Mouse (Mus musculus): ENCODE measurements around the gene Slc12a4. TPM values are rescaled to one million over a fixed set of nuclear protein-coding genes. Genes with fewer than 3 reads are reported as not detected.

Slc12a4 gene
- polyA plus RNA-seq, 1 experiment = 36.1 TPM

DNA sequence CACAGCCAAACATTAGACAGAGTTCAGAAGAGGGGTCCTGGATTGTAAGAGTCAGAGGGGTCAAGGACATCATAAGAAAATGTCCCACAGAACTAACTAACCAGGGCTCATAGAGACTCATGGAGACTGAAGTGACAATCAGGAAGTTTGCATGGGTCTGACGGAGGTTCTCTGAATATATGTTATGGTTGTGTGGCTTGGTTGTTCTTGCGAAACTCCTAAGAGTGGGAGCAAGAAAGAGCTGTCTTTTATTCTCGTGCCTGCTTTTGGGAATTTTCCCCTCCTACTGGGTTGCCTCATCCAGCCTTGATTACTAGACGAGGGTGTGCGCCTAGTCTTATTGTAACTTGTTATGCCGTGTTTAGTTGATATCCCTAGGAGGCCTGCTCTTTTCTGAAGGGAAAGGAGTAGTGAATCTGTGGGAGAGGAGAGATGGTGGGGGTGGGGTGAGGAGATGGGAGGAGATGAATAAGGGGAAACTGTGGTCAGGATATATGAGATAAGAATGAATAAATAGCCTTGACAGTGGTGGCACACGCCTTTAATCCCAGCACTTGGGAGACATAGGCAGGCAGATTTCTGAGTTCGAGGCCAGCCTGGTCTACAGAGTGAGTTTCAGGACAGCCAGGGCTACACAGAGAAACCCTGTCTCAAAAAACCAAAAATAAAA is 38.8 kb upstream of the Slc12a4 start:
- no peak overlapping the region for H3K4me3 ChIP-seq (replicated peaks; ENCODE audit: insufficient read depth, low read depth, low read length)
- 78% methylated on average over 8 of the region's 8 CpGs for WGBS
- TF ChIP-seq POLR2A (IDR thresholded peaks at IDR 0.05; ENCODE audit: borderline replicate concordance, insufficient read depth, low read length) = no peak
- TF ChIP-seq CTCF (IDR thresholded peaks at IDR 0.05; ENCODE audit: borderline replicate concordance, insufficient read depth, low read depth, low read length) = no peak
- H3K27ac ChIP-seq (ENCODE audit: insufficient read depth, low read length) = no peak overlapping the region
- peaks cover 9% of the 10 kb centered on the region; the same call in 1 of the 2 replicates for H3K4me1 ChIP-seq (ENCODE audit: control insufficient read depth, insufficient read depth, low read length)
- DNase-seq = no peak
- no peaks in the 10 kb centered on the region for H3K27me3 ChIP-seq (ENCODE audit: control insufficient read depth, insufficient read depth, low read length)

GRCm38 (mm10) chr8:106001908-106002307 is 36.0 kb upstream of the Slc12a4 start:
- no peak for TF ChIP-seq POLR2A (IDR thresholded peaks at IDR 0.05; ENCODE audit: borderline replicate concordance, insufficient read depth, low read length)
- no peak for TF ChIP-seq CTCF (IDR thresholded peaks at IDR 0.05; ENCODE audit: borderline replicate concordance, insufficient read depth, low read depth, low read length)
- H3K4me3 ChIP-seq (replicated peaks; ENCODE audit: insufficient read depth, low read depth, low read length) = no peak overlapping the region
- WGBS = 24% methylated on average over 4 of the region's 4 CpGs
- H3K27ac ChIP-seq (ENCODE audit: insufficient read depth, low read length) = no peak overlapping the region
- H3K4me1 ChIP-seq (ENCODE audit: control insufficient read depth, insufficient read depth, low read length) = peaks cover 7% of the 10 kb centered on the region; the same call in 1 of the 2 replicates
- DNase-seq = peak; percentile 68 to 93
- no peaks in the 10 kb centered on the region for H3K27me3 ChIP-seq (ENCODE audit: control insufficient read depth, insufficient read depth, low read length)

GRCm38 (mm10) chr8:105998971-105999370 is 33.1 kb upstream of the Slc12a4 start:
- TF ChIP-seq CTCF (IDR thresholded peaks at IDR 0.05; ENCODE audit: borderline replicate concordance, insufficient read depth, low read depth, low read length) = no peak
- TF ChIP-seq POLR2A (IDR thresholded peaks at IDR 0.05; ENCODE audit: borderline replicate concordance, insufficient read depth, low read length) = no peak
- no peak for DNase-seq
- H3K4me1 ChIP-seq (ENCODE audit: control insufficient read depth, insufficient read depth, low read length) = peaks cover 7% of the 10 kb centered on the region; the same call in 1 of the 2 replicates
- H3K4me3 ChIP-seq (replicated peaks; ENCODE audit: insufficient read depth, low read depth, low read length) = no peak overlapping the region
- H3K27ac ChIP-seq (ENCODE audit: insufficient read depth, low read length) = no peak overlapping the region
- H3K27me3 ChIP-seq (ENCODE audit: control insufficient read depth, insufficient read depth, low read length) = no peaks in the 10 kb centered on the region
- WGBS = 93% methylated on average over 2 of the region's 2 CpGs

- no peak overlapping the region for H3K4me3 ChIP-seq (replicated peaks; ENCODE audit: insufficient read depth, low read depth, low read length)
- 57% methylated on average over 7 of the region's 7 CpGs for WGBS
- TF ChIP-seq CTCF (IDR thresholded peaks at IDR 0.05; ENCODE audit: borderline replicate concordance, insufficient read depth, low read depth, low read length) = no peak
- no peak for TF ChIP-seq POLR2A (IDR thresholded peaks at IDR 0.05; ENCODE audit: borderline replicate concordance, insufficient read depth, low read length)
- H3K27ac ChIP-seq (ENCODE audit: insufficient read depth, low read length) = no peak overlapping the region
- no peaks in the 10 kb centered on the region for H3K27me3 ChIP-seq (ENCODE audit: control insufficient read depth, insufficient read depth, low read length)
- DNase-seq = no peak
- peaks cover 3% of the 10 kb centered on the region; the same call in 1 of the 2 replicates for H3K4me1 ChIP-seq (ENCODE audit: control insufficient read depth, insufficient read depth, low read length)
These were observed 30.5 kb upstream of the Slc12a4 start for GRCm38 (mm10) chr8:105996359-105996758.

GRCm38 (mm10) chr8:105993226-105993625 is 27.3 kb upstream of the Slc12a4 start:
- no peak overlapping the region for H3K27ac ChIP-seq (ENCODE audit: insufficient read depth, low read length)
- no peak for TF ChIP-seq CTCF (IDR thresholded peaks at IDR 0.05; ENCODE audit: borderline replicate concordance, insufficient read depth, low read depth, low read length)
- TF ChIP-seq POLR2A (IDR thresholded peaks at IDR 0.05; ENCODE audit: borderline replicate concordance, insufficient read depth, low read length) = no peak
- no peaks in the 10 kb centered on the region for H3K27me3 ChIP-seq (ENCODE audit: control insufficient read depth, insufficient read depth, low read length)
- DNase-seq = no peak
- H3K4me3 ChIP-seq (replicated peaks; ENCODE audit: insufficient read depth, low read depth, low read length) = no peak overlapping the region
- H3K4me1 ChIP-seq (ENCODE audit: control insufficient read depth, insufficient read depth, low read length) = 0 out of 2 replicates have a peak, but pooled peaks cover 6% of the 10 kb centered on the region
- 65% methylated on average over 4 of the region's 4 CpGs for WGBS

GRCm38 (mm10) chr8:105992499-105992898 is 26.6 kb upstream of the Slc12a4 start:
- Histone ChIP-seq H3K27ac (ENCODE audit: insufficient read depth, low read length) (no peak overlapping the region), H3K4me1 (ENCODE audit: control insufficient read depth, insufficient read depth, low read length) (0 out of 2 replicates have a peak, but pooled peaks cover 6% of the 10 kb centered on the region), H3K27me3 (ENCODE audit: control insufficient read depth, insufficient read depth, low read length) (no peaks in the 10 kb centered on the region), H3K4me3 (replicated peaks; ENCODE audit: insufficient read depth, low read depth, low read length) (no peak overlapping the region)
- no peak for DNase-seq
- no peak for TF ChIP-seq POLR2A (IDR thresholded peaks at IDR 0.05; ENCODE audit: borderline replicate concordance, insufficient read depth, low read length)
- no peak for TF ChIP-seq CTCF (IDR thresholded peaks at IDR 0.05; ENCODE audit: borderline replicate concordance, insufficient read depth, low read depth, low read length)
- WGBS = 67% methylated on average over 5 of the region's 5 CpGs

GRCm38 (mm10) chr8:105991546-105991945 is 25.6 kb upstream of the Slc12a4 start:
- no peak for DNase-seq
- TF ChIP-seq POLR2A (IDR thresholded peaks at IDR 0.05; ENCODE audit: borderline replicate concordance, insufficient read depth, low read length) (no peak), CTCF (IDR thresholded peaks at IDR 0.05; ENCODE audit: borderline replicate concordance, insufficient read depth, low read depth, low read length) (no peak)
- H3K27ac ChIP-seq (ENCODE audit: insufficient read depth, low read length) = no peak overlapping the region
- H3K4me3 ChIP-seq (replicated peaks; ENCODE audit: insufficient read depth, low read depth, low read length) = no peak overlapping the region
- H3K27me3 ChIP-seq (ENCODE audit: control insufficient read depth, insufficient read depth, low read length) = no peaks in the 10 kb centered on the region
- WGBS = 100% methylated on average over 2 of the region's 2 CpGs
- 0 out of 2 replicates have a peak, but pooled peaks cover 6% of the 10 kb centered on the region for H3K4me1 ChIP-seq (ENCODE audit: control insufficient read depth, insufficient read depth, low read length)

GRCm38 (mm10) chr8:105990856-105991387 is 25.0 kb upstream of the Slc12a4 start, which contains the start of gene Dus2:
Dus2 (plus strand) TSS chr8:105991337.
- Histone ChIP-seq H3K4me3 (replicated peaks; ENCODE audit: insufficient read depth, low read depth, low read length) (no peak within 1 kb of the TSS), H3K27ac (ENCODE audit: insufficient read depth, low read length) (no peak within 1 kb of the TSS), H3K27me3 (ENCODE audit: control insufficient read depth, insufficient read depth, low read length) (no peaks in the 10 kb centered on the region), H3K4me1 (ENCODE audit: control insufficient read depth, insufficient read depth, low read length) (0 out of 2 replicates have a peak, but pooled peaks cover 6% of the 10 kb centered on the region)
- WGBS = 10% methylated on average over 15 of the region's 15 CpGs
- peak; percentile 98 for TF ChIP-seq CTCF (IDR thresholded peaks at IDR 0.05; ENCODE audit: borderline replicate concordance, insufficient read depth, low read depth, low read length)
- TF ChIP-seq POLR2A (IDR thresholded peaks at IDR 0.05; ENCODE audit: borderline replicate concordance, insufficient read depth, low read length) = no peak
- DNase-seq = peak; percentile 76 to 83

Measured in cerebellum, adult 2 months (tissue).